Mouse (Mus musculus) layer of hippocampus, postnatal 10 days (tissue): ENCODE measurements around the gene Steap2. TPM values are rescaled to one million over a fixed set of nuclear protein-coding genes. Genes with fewer than 3 reads are reported as not detected.
"Not testable (repeated sequence)": the region's sequence is repeated elsewhere in the genome, so short reads cannot be mapped to it uniquely, and the experiment has no call there.

ENCODE experiments used
- DNase-seq, 2 experiments: peaks; one replicate each; pipeline ENCODE4 v3.0.0; 2021; ENCODE audit warnings: low spot score in 2 of 2
- long read RNA-seq: library from polyadenylated mRNA; stranded (forward); transcript quantifications from one replicate; pipeline ENCODE4 v2.0.0, GENCODE M21; 2023
- total RNA-seq, 2 experiments: library from RNA; stranded (reverse); gene quantifications; 2 replicates each; pipeline ENCODE4 v1.2.3; 2021

Gene Steap2
- total RNA-seq: 1 to 10 TPM; 5.5 to 6.5 TPM
- long read RNA-seq, full-length matches to known transcripts: 2 of 5 reads
- long read RNA-seq, partial matches to known transcripts: 0 of 5 reads
- long read RNA-seq, other reads (novel, unspliced or antisense): 3 of 5 reads

- peak; percentile 45 to 59 for DNase-seq
Measured at GRCm38 (mm10) chr5:5693956-5694653, at the start of gene Steap2. Gene Steap2 (minus strand): TSS chr5:5694578.

GRCm38 (mm10) chr5:5734445-5734844 is 40.1 kb upstream of the Steap2 start:
- DNase-seq: no peak

GRCm38 (mm10) chr5:5732858-5733257 is 38.5 kb upstream of the Steap2 start:
- DNase-seq: no peak

GRCm38 (mm10) chr5:5732208-5732607 is 37.8 kb upstream of the Steap2 start:
- no peak for DNase-seq

GRCm38 (mm10) chr5:5729904-5730303 is 35.5 kb upstream of the Steap2 start:
- DNase-seq: no peak

GRCm38 (mm10) chr5:5722217-5722616 is 27.8 kb upstream of the Steap2 start:
- DNase-seq: no peak

GRCm38 (mm10) chr5:5711032-5711431 is 16.7 kb upstream of the Steap2 start:
- DNase-seq: no peak

- no peak for DNase-seq
Measured at GRCm38 (mm10) chr5:5707341-5708278, 13.2 kb upstream of the Steap2 start.

- no peak for DNase-seq
Measured at GRCm38 (mm10) chr5:5705019-5705418, 10.6 kb upstream of the Steap2 start.

GRCm38 (mm10) chr5:5700386-5700785 is 6.0 kb upstream of the Steap2 start:
- no peak for DNase-seq

- DNase-seq: no peak
Measured at GRCm38 (mm10) chr5:5698830-5699229, 4.5 kb upstream of the Steap2 start.

GRCm38 (mm10) chr5:5695401-5695942 is 1.1 kb upstream of the Steap2 start:
- DNase-seq: no peak

GRCm38 (mm10) chr5:5693541-5693955 is 830 bp downstream of the Steap2 start:
- no peak for DNase-seq

- DNase-seq: no peak
Measured at GRCm38 (mm10) chr5:5692167-5692738, 2.1 kb downstream of the Steap2 start.

GRCm38 (mm10) chr5:5688945-5689540 is 5.3 kb downstream of the Steap2 start:
- no peak for DNase-seq

GRCm38 (mm10) chr5:5688228-5688627 is 6.2 kb downstream of the Steap2 start:
- no peak for DNase-seq

GRCm38 (mm10) chr5:5686973-5687372 is 7.4 kb downstream of the Steap2 start:
- no peak for DNase-seq

GRCm38 (mm10) chr5:5684946-5685345 is 9.4 kb downstream of the Steap2 start:
- DNase-seq: not testable (repeated sequence)

GRCm38 (mm10) chr5:5683292-5683691 is 11.1 kb downstream of the Steap2 start:
- no peak for DNase-seq

GRCm38 (mm10) chr5:5679459-5679858 is 14.9 kb downstream of the Steap2 start:
- DNase-seq: no peak

- DNase-seq: no peak
Measured at GRCm38 (mm10) chr5:5676082-5676481, 18.3 kb downstream of the Steap2 start.
